Mouse (Mus musculus): Measurements from ENCODE around the gene Gm21854. TPM values are rescaled to one million over a fixed set of nuclear protein-coding genes. Genes with fewer than 3 reads are reported as not detected.
"Not testable (repeated sequence)": the region's sequence is repeated elsewhere in the genome, so short reads cannot be mapped to it uniquely, and the experiment has no call there.

Gm21854 gene
- polyA plus RNA-seq (2015; fragmentation: Nextera tagmentation; extraction: Ambion mirVana) = not detected in 2 replicates

DNA sequence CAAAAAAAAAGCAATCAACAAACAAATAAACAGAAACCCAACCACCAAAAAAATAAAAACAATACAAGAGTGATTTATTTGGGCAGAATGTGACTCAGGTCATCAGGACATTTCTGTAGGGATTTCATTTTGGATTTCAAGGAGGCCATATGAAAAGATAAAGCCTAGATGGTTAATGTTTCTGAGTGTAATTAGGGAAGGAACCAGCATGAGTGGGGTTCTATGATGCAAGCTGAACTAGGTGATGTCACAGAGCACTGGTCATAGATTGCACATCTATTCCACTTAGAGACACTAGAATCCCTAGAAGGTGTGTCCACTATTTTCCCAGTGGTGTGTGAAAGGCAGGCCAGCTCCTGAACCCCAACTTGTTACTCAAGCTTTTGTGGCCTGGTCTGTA lies at the start of gene Gm21854:
Gm21854 (plus strand) TSS at position 301 of the 400 bp plus-strand sequence.
- not testable (repeated sequence) for H3K27me3 ChIP-seq (replicated peaks; ENCODE audit: control insufficient read depth, insufficient read depth, low read length); H3K36me3 ChIP-seq (ENCODE audit: control insufficient read depth, insufficient read depth); H3K9me3 ChIP-seq (ENCODE audit: control insufficient read depth); H3K27ac ChIP-seq (ENCODE audit: low read depth, low read length); H3K4me3 ChIP-seq (ENCODE audit: low read depth, low read length); H3K9ac ChIP-seq (ENCODE audit: low read depth, low read length); H3K4me1 ChIP-seq (replicated peaks; ENCODE audit: control insufficient read depth, insufficient read depth, low read length); ATAC-seq; H3K4me2 ChIP-seq (replicated peaks; ENCODE audit: low read depth)

Other genes with a start within 250 kb of the Gm21854 start
- gene Gm20914, start 69.0 kb downstream of the Gm21854 start, polyA plus RNA-seq (2015; fragmentation: Nextera tagmentation; extraction: Ambion mirVana) = not detected in 2 replicates
- gene Gm28171, start 136.4 kb downstream of the Gm21854 start, polyA plus RNA-seq (2015; fragmentation: Nextera tagmentation; extraction: Ambion mirVana) = not detected in 2 replicates